Mouse (Mus musculus) spleen, adult 2 months (tissue): Measurements from ENCODE around the gene Ndufa3.

Experiments used
- CTCF ChIP-seq: fragments of 200-500 bp; IDR thresholded peaks from 2 replicates; pipeline ENCODE4 v1.5.1; 2011; ENCODE audit warnings: mild to moderate bottlenecking, inconsistent platforms; ENCODE audit not compliant: insufficient read depth, insufficient read length, insufficient replicate concordance; ENCODE audit errors: extremely low read depth
- POLR2A ChIP-seq: fragments of 200-500 bp; IDR thresholded peaks from 2 replicates; pipeline ENCODE4 v1.6.1; 2011; ENCODE audit warnings: low read depth, low read length, inconsistent platforms

DNA sequence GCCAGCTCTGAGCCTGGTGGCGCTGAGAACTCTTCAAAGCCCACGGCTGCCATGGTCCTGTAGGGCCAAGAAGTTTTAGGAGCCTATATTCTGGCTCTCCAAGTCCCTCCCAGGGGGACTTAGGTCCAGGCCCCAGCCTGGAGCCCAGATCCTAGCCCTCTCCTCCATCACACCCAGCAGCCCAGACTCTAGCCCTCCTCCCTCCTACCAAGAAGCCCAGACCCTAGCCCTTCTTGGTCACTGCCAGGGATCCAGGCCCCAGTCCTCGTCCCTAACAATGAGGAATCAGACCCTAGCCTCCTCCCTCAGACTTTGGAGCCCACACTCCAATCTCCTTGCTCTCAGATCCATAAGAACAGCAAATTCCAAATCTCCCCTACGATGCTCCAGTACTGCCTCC lies 11.9 kb downstream of the Ndufa3 start:
- TF ChIP-seq CTCF (no peak), POLR2A (no peak)
